Mouse (Mus musculus) right cerebral cortex, postnatal 25 days (tissue): Measurements from ENCODE around the gene Olfr47.
A peak's percentile ranks its signal among the peaks of the same experiment; 100 is the strongest.
"Not testable (repeated sequence)": the region's sequence is repeated elsewhere in the genome, so short reads cannot be mapped to it uniquely, and the experiment has no call there.

ENCODE experiments used
- DNase-seq: peaks from one replicate; pipeline ENCODE4 v3.0.0; 2022

Gene Olfr47

DNA sequence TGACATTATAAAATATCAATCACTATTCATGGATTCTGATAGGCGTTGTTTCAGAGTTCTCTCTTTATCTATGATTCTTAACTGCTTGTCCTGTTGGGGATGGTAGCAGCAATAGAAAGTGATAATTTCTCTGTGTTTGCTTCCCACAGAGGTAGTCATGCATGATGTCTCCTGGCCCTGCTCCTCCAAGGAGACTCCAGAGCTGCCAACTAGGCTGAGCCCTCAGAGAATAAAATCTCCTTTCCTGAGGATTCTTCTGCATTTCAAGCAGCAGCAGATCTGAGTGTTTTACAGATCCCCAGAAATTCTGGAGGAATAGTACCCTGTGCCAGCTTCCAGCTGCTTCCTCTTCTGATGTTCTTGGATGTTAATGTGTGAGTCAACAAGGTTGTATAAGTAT lies at the start of gene Olfr47:
TSS of gene Olfr47 (plus strand) at position 275 of the 400 bp plus-strand sequence.
- DNase-seq, result not testable (repeated sequence)

DNA sequence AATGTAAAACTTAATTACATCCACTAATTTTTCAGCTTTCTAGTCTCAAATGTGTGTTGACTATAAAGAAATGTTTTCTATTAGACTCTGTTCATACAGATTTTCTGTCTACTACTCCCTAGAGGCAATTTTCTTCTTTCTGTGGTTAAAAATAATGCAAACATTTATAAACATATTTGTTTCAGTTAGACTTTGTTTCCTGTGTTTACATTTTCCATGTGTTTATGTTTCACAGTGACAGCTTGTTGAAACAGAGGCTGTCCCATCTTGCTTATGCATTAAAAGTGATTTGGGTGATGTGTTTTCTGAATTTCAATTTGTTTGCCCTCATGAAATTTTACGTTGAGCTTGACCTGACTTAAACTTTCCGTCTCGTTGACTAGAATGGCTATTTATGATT lies 40.3 kb upstream of the Olfr47 start:
- no peak for DNase-seq

DNA sequence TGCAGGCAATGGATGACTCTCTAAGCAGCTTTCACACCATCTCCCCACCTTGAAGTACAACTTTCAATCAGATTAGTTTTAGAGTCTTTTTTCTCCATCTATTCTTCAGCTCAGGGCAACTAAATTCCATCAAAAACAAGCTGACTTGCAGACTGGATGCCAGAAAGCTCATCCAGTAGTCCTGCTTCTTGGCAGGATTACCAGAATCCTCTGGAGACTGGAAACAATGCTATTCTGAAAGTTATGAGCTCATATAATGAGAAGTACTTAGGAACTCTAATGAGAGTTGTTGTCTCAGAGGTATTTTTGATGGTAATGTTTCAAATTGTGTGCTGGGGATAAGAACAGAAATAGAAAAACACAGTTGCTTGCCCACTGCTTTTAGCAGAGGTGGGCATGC lies 34.5 kb upstream of the Olfr47 start, which contains the start of gene Olfr435:
TSS of gene Olfr435 (plus strand) at position 366 of the 400 bp plus-strand sequence.
- no peak for DNase-seq

DNA sequence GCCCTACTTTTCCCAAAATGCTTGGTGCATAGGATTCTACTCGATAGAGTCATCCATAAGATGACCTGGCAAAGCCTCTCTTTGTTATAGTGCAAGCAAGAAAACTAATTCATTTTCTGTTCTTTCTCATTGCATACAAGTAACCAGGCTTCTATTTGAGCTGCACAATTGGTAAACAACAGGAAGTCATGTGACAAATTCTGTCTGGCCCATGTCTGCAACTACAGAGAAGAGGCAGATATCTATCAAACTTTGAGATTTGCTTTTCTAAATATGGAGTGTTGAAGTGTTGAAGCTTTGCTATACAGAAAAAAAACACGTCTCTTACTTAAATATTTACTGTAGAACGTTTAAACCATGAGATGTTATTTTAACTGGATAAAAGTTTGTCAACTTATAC lies 33.2 kb upstream of the Olfr47 start:
- no peak for DNase-seq

DNA sequence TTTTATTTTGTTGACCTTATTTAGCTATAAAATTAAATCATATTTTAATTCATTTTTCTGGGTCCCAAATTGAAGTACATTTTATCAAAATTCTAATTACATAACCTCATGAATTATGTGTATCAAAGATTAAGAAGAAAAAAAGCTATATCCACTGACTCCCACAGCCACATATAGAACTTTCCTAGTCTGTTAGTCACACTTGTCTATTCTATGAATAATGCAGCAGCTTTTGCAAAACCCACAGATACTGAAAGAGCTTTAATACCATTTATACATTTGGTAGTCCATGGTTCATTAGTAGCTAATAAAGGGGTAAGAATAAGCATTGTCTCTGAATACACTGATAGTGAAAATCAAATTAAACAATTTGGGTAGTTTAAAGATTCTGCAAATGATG lies 28.5 kb upstream of the Olfr47 start:
- no peak for DNase-seq

GRCm38 (mm10) chr6:43205355-43205754 lies 26.0 kb upstream of the Olfr47 start:
- DNase-seq, result no peak

DNA sequence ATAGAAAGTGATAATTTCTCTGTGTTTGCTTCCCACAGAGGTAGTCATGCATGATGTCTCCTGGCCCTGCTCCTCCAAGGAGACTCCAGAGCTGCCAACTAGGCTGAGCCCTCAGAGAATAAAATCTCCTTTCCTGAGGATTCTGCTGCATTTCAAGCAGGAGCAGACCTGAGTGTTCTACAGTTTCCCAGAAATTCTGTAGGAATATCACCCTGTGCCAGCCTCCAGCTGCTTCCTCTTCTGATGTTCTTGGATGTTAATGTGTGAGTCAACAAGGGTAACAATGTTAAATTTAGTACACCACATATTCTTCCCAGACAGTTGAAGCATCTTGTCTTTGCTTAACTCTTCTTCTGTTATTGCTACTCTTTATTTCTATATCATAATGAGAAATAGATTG lies 18.5 kb upstream of the Olfr47 start, which contains the start of gene Olfr434:
TSS of gene Olfr434 (plus strand) at position 149 of the 400 bp plus-strand sequence.
- DNase-seq, result peak; percentile 19

DNA sequence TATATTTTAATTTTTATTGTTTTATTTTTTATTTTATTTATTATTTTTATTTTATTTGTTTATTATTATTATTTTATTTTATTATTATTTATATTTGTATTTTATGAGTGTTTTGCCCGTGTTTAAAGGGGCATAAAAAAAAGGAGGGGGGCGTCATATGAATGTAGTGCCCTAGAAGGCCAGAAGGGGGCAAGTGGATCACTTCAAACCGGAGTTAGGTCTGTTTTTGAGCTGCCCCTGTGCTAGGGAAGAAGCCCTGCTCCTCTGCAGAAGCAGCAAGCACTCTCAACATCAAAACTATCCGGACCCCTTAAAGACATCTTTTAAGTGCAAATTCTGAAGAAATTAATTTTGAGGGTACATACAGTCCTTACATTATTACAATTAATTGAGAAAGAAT lies 10.7 kb downstream of the Olfr47 start:
- DNase-seq, result no peak

DNA sequence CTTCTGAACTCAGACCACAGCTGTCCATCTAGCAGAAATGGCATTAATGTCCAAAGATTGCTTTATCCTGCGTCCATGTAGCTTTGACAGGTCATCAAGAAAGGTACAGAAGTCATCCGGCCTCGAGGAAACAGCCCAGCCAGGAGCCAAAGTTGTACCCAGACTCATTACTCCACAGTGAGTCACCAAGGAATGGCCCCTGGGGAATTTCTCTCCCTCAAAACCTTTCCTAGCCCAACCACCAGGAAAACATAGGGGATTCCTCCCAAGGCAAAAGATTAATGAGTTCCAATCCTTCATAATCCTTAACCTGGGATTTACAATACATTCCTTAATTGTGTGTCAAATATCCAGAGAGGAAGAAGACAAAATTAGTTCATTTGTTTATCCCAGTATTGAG lies 16.1 kb downstream of the Olfr47 start:
- no peak for DNase-seq

DNA sequence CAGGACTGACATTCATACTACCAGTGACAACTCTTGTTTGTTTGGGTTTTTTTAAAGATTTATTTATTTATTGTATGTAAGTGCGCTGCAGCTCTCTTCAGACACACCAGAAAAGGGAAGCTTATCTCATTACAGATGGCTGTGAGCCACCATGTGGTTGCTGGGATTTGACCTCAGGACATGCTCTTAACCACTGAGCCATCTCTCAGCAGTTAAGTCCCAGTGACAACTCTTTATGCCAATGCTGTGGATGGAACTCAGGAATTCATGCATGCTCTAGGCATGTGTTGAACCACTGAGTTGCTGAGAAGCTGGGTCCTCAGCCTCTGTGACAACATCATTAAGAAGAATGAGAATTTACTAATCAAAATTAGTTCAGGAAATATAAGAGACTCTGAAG lies 21.7 kb downstream of the Olfr47 start:
- no peak for DNase-seq

GRCm38 (mm10) chr6:43254193-43254926 lies 23.0 kb downstream of the Olfr47 start:
- DNase-seq, result no peak

DNA sequence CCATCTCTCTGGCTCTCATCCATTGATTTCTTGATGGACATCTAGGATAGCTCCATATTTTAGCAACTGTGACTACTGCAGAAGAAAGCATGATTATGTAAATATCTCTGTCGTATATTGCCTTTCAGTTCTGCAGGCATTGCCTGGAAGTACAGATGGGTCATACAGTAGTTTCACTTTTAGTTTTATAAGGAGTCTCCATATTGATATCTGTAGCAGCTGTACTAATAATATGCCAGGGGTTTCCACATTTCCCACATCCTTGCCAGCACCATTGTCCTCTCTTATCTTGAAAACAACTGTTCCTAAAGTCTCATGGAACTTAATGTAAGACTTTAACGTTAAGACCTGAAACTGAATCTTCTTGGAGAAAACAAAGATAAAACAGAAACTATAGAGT lies 29.4 kb downstream of the Olfr47 start:
- no peak for DNase-seq

DNA sequence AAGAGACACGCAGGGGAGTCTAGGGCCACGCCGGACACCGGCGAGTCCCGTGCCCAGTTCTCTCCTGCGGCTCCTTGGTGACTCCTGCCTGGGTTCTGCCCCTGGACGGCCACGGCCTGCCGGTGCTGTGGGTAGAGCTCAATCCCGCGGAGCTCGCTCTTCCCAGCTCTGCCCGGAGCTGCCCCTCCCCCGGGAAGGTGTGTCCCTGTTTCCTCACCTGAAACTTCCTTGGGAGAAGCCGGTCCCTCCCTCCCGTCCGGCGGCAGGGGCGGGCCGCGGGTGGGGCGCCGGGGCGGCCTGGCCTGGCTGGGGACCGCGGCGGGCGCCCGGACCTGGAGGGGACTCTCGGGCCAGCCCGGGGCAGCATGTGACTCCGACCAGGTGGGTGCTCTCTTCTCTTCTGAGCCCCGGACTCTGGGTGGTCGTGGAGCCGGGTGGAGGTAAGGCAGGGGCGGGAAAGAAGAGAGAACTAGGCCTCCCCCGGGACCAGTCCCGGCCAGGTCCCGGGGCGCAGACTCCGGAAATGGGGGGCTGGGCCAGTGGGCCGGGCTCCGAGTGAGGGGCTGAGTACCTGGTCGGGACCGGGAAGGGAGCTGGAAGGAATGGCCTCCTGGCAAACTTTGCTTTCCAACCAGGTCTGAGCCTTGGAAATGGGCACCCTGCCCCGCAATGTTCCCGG lies 34.2 kb downstream of the Olfr47 start, which contains the start of gene Arhgef5:
TSS of gene Arhgef5 (plus strand) at position 220 of the 679 bp plus-strand sequence.
- no peak for DNase-seq

- no peak for DNase-seq
Measured at GRCm38 (mm10) chr6:43266356-43266755, 35.0 kb downstream of the Olfr47 start.

DNA sequence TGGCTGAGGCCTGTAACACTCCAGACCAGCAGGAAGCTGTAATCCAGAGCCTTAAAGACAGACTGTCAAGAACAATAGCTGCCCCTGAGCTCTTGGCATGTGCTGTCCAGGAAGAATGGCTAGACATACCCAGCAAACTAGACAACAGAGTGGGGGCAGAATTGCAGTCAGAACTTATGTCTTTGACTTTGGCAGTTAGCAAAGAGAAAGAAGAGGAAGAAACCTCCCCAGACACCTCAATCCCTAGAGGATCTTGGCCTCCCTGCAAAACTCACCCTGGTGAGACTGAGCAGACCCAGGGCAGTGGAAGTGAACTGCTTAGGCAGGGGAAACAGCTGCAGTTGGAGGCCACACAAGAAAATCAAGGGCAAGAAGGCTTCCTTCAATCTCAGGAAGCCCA lies 41.3 kb downstream of the Olfr47 start:
- DNase-seq, result no peak

- DNase-seq, result no peak
Measured at GRCm38 (mm10) chr6:43274123-43274522, 42.8 kb downstream of the Olfr47 start.

DNA sequence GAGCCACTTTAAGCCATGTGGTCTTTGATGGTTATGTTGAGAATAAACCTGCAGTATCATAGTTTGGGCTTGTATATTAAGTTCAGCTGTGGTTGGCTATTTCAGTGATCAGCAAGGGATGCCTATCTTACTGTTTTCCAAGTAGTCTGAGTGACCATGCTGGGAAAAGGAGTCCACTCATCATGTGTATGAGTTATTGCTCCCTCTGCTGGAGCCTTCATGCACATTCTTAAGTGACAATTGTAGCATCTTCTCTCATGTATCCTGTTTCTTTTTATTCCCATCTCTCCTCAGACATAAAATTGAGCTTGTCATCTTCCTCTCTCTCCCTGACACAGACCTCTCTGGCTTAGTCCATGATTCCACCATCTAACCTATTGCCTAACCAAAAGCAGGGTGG lies 46.9 kb downstream of the Olfr47 start:
- DNase-seq, result no peak

- DNase-seq, result no peak
Measured at GRCm38 (mm10) chr6:43280481-43280880, 49.2 kb downstream of the Olfr47 start.
